Mouse (Mus musculus) stomach, embryonic 14.5 days (tissue): Measurements from ENCODE around the gene Scarb1. TPM values are rescaled to one million over a fixed set of nuclear protein-coding genes. Genes with fewer than 3 reads are reported as not detected.

Source experiments
- polyA plus RNA-seq: library from polyadenylated mRNA; unstranded; fragments of >200 nt; fragmentation: Nextera tagmentation; extraction: Ambion mirVana; gene quantifications from 2 replicates; pipeline ENCODE4 v1.2.1, GENCODE M21; 2014

Gene Scarb1
- polyA plus RNA-seq, 1 experiment from 2014 or later: 47.1 TPM

Other genes starting within 250 kb of the Scarb1 start
- 32.7 and 33.4 TPM in 2 replicates for gene Ncor2, start 161.9 kb downstream of the Scarb1 start, polyA plus RNA-seq
- gene Gm10382, start 48.2 kb upstream of the Scarb1 start, polyA plus RNA-seq: 0.20 and 0.35 TPM in 2 replicates
- gene Ubc, start 49.1 kb upstream of the Scarb1 start, polyA plus RNA-seq: 1,055 and 1,113 TPM in 2 replicates
- gene Dhx37, start 93.0 kb upstream of the Scarb1 start, polyA plus RNA-seq: 7.5 and 9.2 TPM in 2 replicates
- gene Bri3bp, start 100.5 kb upstream of the Scarb1 start, polyA plus RNA-seq: 28.3 and 34.1 TPM in 2 replicates
- 45.6 and 50.9 TPM in 2 replicates for gene Aacs, start 134.7 kb upstream of the Scarb1 start, polyA plus RNA-seq
- gene Tmem132b, start 190.7 kb upstream of the Scarb1 start, polyA plus RNA-seq: 0.36 and 0.62 TPM in 2 replicates